Mouse (Mus musculus) urinary bladder, adult 2 months (tissue): ENCODE data around the gene Oasl2. TPM values are rescaled to one million over a fixed set of nuclear protein-coding genes. Genes with fewer than 3 reads are reported as not detected.

Experiments used
- polyA plus RNA-seq: library from polyadenylated mRNA; depleted of rRNA; stranded (reverse); fragments of >200 nt; gene quantifications from 2 replicates; pipeline ENCODE4 v1.2.3, GENCODE M21; 2012; rRNA removed

The Oasl2 gene
- polyA plus RNA-seq, 1 experiment: 30.2 TPM

Other genes with a start within 250 kb of the Oasl2 start
- gene Trpv4, start 238.5 kb upstream of the Oasl2 start, polyA plus RNA-seq: 58.9 and 66.3 TPM in 2 replicates
- gene Gltp, start 206.0 kb upstream of the Oasl2 start, polyA plus RNA-seq: 172 and 192 TPM in 2 replicates
- gene Tchp, start 189.2 kb upstream of the Oasl2 start, polyA plus RNA-seq: 24.0 and 24.4 TPM in 2 replicates
- 55.6 and 63.2 TPM in 2 replicates for gene Ankrd13a, start 122.3 kb upstream of the Oasl2 start, polyA plus RNA-seq
- 37.5 and 46.6 TPM in 2 replicates for gene Git2, start 121.4 kb upstream of the Oasl2 start, polyA plus RNA-seq
- gene 1500011B03Rik, start 73.5 kb upstream of the Oasl2 start, polyA plus RNA-seq: 46.2 and 54.9 TPM in 2 replicates
- gene 4930519G04Rik, start 43.3 kb upstream of the Oasl2 start, polyA plus RNA-seq: not detected in 2 replicates
- 0.01 and 0.04 TPM in 2 replicates for gene Gm9936, start 38.3 kb upstream of the Oasl2 start, polyA plus RNA-seq
- 1.7 and 2.2 TPM in 2 replicates for gene Oasl1, start 26.3 kb downstream of the Oasl2 start, polyA plus RNA-seq
- 36.2 and 37.4 TPM in 2 replicates for gene 2210016L21Rik, start 45.2 kb downstream of the Oasl2 start, polyA plus RNA-seq
- 0.06 and 0.09 TPM in 2 replicates for gene Hnf1a, start 74.2 kb downstream of the Oasl2 start, polyA plus RNA-seq
- 62.5 and 63.9 TPM in 2 replicates for gene Sppl3, start 114.2 kb downstream of the Oasl2 start, polyA plus RNA-seq
- gene Gm10401, start 201.4 kb downstream of the Oasl2 start, polyA plus RNA-seq: 0.23 TPM in 1 of 2 replicates, not detected in the other
- 54.0 and 60.2 TPM in 2 replicates for gene Acads, start 222.4 kb downstream of the Oasl2 start, polyA plus RNA-seq
- 24.0 and 27.4 TPM in 2 replicates for gene Unc119b, start 238.0 kb downstream of the Oasl2 start, polyA plus RNA-seq